Mouse (Mus musculus): ENCODE results near the gene Gm20696.

Gene Gm20696

DNA sequence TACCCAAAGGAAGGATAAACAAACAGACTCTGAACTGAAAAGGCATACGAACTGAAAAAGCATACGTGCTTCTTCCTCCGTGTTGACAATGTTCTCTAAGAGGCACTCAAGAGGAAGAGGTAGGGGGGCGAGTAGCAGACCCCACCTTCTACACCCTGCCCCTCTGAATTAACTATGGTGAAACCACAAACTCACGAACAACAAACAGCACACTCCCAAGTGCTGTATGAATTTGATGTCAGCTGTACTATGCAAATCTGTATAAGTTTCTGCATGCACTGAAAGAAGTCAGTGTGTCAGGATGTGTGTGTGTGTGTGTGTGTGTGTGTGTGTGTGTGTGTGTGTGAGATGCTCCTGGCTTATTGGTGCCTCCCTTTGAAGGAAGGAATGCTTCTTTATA, 271.8 kb downstream of the Gm20696 start:
- no peak for DNase-seq (ENCODE audit: low spot score in 2 of 2)

DNA sequence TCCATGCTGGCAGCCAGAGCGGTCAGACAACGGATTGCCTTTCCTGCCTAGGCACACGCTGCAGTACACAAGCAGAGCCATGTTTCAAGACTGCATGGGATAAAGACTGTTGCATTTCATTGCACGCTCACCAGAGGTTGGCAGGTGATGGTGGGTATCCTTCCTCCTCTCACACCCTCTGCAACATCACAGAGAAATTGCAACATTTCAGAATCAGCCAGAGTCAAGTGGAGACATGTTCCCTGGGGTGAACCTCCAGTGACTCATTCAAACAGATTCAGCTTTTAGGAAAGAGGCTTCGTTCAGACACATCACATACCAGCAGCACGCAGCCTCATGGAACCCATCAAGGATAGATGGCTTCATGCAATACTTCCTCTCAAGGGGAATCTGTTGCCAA, 274.1 kb downstream of the Gm20696 start:
- no peak for DNase-seq (ENCODE audit: low spot score in 2 of 2)

DNA sequence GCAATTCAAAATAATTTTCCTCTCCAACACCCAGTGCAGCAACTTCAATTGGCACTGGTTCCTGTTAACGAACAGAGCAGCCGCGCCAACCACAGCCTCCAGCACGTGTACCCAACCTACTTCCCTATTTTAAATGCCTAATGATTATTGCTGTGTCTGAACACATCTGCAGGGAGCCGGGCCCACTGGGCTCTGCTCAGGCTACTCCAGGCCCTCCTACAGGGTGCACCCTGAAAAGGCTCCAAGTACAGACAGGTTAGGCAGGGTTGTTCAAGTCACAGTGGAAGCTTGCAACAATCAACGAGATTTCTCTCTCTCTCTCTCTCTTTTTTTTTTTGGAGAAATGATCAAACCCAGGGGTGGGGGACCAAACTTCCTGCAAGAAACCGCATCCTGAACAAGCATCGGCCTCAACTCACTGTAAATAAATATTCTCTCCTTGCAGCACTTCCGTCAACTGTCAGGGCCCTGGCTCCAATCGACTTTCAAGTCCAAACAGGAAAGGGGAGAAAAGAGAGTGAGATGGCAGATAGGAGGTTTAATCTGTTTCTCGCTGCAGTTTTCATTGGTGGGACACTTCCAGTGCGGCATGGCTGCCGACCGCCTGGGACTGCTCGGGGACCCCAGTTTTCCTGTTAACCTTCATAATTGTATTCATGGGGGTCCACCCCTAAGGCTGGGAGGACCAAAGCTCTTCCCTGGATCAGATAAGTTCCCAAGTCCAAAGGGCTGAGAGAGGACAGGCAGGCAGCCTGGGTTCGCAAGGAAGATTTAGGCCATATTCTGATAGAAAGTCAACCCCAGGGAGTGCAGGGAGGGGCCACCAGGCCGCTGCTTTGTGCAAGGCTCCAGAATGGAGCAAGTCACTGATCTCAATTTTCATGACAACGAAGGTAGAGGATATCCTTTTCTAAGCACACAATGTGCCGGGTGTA, 277.6 kb downstream of the Gm20696 start:
- DNase-seq (ENCODE audit: low spot score in 2 of 2): no peak

DNA sequence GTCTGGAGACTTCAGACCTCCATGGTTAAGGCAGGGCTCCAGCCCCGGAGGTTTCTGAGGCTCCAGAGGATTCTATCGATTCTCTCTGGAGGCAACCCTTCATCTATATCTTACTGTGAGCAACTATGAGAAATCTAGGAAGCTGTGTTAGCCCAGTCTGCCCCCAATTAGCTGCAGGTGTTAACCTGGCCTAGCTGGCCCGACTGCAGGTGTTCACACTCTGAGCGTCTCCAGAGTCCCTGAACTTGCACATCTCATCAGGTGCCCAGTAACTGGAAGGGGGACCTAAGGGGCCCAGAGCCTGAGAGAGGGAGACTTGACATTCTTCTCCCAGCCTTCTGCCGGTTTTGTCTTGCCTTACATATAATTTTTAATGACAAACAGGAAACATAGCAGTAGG, 278.6 kb downstream of the Gm20696 start:
- DNase-seq (ENCODE audit: low spot score in 2 of 2): no peak

DNA sequence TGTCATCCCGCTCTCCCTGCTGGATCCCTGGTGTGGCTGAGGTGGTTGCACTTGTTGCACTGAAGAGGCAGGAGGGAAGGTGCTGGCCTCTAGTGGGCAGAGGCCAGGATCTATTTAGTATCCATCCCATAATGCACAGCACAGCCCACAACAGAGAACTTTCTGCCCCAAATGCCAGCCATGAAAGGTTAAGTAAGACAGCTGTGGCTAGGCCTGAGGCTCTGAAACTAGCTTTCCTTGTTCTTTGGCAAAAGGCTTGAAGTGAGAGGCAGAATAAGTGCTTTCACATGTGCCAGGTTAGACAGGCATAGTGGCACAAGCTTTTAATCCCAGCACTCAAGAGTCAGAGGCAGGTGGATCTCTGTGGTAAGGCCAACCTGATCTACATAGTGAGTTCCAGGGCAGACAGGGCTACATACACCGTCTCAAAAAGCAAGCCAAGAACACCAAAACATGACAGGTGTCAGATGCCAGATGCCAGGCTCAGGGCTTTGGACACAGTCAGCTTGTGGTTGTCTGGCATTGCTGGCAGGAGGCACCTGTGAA, 281.5 kb downstream of the Gm20696 start:
- DNase-seq (ENCODE audit: low spot score in 2 of 2): no peak

DNA sequence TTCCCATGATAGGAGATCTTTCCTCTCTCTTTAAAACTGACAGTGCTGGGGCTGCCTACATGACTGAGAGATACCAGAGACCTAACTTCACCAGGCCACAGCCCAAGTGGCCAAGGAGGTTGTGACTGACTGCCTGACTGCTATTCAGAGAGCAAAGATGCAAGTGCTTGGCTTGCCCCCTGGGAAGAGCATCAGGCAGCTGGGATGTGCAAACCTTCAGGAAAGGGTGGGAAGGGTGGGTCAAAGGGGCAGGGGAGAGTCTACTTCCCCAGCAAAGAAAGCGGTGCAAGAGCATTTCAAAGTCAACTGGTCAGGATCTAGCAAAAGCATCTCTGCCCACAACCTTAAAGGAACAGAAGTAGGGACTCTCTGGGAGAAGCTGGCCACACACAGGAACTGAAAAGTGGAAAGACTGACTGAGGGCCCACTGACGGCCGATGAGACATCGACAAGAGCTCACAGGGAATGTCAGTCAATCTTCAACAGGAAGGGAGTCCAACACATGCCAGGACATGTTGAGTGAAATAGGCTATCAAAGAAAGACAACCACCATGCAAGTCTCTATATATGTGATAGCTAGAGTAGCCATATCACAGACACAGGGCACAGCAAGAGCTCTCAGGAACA, 282.6 kb downstream of the Gm20696 start:
- no peak for DNase-seq (ENCODE audit: low spot score in 2 of 2)

DNA sequence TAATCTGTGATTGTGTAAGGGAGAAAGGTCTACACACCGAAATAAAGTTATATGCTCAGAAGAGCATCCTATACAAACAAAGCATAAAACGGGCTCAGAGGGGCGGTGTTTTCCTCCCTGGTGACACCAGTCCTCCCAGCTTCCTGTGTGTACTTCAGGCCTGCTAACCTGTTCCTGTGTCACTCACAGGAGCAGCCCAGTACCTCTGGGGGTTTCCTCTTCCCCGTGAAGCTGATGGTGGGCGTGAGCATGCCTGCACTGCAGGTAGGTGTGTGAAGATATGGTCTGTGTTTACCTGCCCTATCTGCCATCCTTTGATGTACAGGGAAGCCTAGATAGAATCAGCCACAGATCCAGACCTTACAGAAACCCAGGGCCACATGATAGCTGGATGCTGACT, 286.5 kb downstream of the Gm20696 start:
- no peak for DNase-seq (ENCODE audit: low spot score in 2 of 2)

DNA sequence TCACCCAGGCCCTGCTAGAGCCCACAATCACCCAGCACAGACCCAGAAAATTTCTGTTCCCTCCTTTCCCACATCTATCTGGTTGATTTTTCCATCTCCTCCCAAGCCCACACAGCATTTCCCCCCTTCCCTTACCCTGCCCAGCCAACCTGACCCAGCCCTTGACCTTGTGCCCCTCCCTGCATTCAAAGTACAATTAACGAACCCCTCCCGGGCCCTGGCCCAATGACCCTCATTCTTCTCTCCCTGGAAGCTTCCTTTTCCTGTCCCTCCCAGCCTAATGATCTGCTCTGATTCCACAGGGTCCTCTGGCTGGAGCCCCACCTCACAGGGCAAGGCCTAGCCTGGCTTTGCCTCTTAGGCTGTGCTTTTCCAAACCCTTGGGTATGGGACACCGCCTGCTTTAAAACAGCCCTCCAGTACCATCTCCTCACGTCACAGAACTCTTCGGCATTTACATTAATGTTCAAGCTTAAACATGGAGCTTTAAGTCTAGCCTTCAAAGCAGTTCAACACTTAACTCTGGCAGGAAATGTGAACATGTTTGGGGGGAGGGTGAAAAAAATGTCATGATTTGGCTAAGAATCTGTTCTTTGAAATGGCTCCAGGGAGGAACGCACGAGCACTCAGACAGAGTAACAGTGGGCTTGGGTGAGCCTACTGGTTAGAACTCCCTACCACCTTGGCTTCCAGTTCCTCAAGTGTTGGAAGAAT, 287.4 kb downstream of the Gm20696 start:
- DNase-seq (ENCODE audit: low spot score in 2 of 2): no peak

DNA sequence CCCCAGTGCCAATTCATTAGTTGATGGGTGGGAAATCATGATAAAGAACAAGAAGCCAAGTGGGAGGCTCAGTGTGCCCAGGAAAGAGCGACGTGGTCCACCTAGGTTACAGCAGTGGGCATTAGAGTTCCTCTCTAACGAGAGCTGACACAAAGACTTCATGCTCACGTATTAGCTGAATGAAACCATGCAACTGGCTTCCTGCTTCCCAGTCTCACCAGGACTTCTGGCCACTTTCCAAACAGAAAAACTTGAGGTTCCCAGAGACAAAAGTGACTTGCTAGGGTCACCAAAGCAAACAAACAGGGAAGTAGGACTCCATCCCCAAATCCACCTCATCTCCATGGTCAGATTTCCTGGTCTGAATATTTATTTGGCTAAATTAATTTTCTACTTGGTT, 288.9 kb downstream of the Gm20696 start:
- no peak for DNase-seq (ENCODE audit: low spot score in 2 of 2)

DNA sequence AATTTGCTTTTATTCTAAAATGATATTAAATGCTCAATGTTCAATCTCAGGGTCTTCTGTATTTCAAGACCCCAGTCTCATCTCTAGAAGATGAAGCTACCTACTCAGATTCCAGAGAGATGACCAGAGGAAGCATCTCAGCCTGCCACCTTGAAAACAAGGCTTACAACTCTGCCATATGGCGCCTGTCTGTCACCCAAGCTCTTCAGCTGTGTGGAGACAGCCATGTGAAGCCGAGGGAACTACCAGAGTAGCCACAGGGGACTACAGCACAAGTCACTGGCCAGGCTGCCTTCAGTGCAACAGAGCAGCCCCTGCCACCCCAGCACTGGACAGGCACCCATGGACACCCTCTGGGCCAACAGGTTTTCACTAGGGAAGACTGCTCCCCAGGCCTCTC, 289.5 kb downstream of the Gm20696 start:
- DNase-seq (ENCODE audit: low spot score in 2 of 2): no peak

DNA sequence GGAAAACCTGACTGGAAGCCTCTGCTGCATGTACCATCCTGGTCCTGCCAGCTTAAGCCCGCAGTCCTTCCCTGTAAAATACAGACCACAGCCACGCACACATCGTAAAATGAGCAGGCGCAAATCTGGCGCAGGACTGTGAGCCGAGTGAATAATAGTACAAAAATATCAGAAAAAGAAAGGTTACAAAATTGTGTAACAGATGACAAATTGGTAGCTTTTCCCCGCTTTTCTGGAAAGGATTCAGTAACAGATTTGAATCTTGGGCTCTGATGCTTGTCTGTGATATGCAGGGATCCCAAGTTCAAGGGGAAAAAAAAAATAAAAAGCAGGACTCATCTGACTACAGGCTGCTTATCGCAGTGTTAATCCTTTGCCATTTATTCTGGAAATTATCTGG, 289.9 kb downstream of the Gm20696 start:
- DNase-seq (ENCODE audit: low spot score in 2 of 2): no peak

DNA sequence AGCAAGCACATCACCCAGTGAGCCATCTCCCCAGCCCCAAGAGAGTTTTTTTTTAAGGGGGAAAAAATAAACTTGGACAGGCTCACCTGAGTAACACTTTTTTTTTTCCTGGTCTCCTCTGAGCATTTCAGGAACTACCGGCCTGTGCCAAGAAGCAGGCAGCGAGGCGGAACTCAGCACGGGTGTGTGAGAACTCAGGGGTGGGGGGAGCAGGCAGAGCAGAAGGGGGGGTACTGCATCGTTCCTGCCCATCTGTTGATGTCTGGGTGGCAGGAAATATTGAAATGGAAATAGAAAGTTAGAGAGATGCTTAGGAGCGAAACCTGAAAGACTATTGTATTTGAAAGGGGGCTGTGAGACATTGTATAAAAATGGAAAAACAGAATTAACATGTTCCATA, 290.7 kb downstream of the Gm20696 start:
- DNase-seq (ENCODE audit: low spot score in 2 of 2): no peak

DNA sequence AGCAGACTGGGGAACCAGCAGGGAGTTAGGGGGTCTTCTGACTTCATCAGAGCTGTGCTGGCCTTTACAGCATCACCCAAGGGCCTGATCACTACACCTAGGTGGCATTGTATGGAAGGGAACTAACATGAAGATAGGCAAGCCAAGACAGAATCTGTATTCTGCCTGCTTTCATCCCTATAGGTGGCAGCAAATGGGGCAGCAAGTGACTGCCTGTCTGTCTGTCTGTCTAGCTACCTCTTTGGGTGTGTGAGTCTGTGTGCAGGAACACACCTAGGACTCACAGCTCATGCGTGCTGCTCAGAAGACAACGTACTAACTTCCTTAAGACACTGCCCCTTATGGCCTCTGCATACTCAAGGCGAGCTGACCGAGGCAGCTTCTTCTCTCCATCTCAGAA, 291.2 kb downstream of the Gm20696 start:
- DNase-seq (ENCODE audit: low spot score in 2 of 2): no peak

DNA sequence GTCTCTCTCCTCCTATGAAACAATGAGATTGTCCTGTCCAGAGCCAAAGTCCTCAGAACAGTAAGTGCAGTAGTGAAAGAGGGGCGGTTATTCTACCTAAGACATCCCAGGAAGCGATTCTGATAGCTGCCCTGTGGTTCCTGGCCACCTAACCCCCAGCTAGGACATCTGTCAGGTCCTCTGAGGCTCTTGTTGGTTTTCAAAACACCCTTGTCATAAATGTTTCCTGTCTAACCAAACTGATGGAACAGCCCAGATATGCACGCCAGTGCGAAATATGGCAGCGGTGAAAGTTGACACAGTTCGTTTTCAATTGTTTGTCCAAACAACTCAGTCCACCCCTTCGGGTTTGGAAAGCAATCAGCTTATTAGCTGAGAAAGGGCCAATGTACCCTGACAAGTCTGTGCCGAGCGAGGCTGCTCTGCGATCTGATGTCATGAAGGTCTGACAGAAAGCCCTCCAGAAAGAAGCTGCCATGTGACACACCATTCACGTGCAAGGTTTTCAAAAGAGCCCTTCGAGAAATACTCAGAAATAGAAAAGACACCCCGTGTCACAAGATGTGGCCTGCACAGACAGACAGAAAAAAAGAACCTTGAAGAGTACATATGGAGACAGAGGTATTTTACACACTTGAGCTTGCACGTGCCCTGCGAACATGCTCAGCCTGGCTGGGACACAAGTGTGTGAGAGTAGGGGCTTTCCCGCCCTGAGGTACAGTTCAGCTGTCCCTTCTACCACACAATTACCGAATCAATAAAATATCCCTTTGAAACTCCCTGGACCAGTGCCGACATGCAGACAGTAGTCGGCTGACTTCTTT, 291.9 kb downstream of the Gm20696 start:
- DNase-seq (ENCODE audit: low spot score in 2 of 2): no peak

DNA sequence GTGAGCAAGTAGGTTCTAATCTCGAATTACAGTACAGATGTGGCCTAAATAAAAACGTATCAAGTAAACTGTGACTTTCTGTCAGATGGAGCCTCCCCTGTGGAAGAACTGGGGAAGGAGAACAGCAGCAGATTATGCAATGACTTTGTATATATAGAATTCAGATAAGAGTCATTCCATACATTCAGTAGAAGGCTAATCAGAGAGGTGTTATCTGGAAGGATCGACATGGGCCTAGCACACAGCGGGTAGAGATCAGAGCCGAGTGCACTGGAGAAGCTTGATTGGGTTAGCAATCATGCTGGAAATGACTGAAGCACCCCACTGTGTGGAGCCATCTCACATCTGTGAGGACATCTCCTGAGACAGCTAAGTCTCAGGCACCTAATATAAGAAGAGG, 294.2 kb downstream of the Gm20696 start:
- DNase-seq (ENCODE audit: low spot score in 2 of 2): no peak

DNA sequence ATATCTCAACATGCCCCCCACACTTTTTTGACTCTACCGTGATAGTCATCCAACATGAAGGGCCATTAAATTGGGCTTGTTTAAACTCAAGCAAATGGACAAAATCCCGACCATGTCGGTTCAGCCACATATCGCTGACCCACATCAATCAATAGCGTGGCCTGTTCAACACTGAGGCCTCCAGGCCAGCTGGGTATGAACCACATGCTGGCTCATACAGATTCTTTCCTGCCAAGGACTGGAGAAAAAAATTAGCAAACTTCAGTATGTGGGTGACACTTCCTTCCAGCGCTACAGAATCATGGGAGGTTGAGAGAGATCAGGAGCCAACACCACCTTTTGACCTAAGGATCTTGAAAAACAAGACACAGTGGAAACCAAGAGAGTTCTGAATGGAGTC, 294.6 kb downstream of the Gm20696 start:
- no peak for DNase-seq (ENCODE audit: low spot score in 2 of 2)

DNA sequence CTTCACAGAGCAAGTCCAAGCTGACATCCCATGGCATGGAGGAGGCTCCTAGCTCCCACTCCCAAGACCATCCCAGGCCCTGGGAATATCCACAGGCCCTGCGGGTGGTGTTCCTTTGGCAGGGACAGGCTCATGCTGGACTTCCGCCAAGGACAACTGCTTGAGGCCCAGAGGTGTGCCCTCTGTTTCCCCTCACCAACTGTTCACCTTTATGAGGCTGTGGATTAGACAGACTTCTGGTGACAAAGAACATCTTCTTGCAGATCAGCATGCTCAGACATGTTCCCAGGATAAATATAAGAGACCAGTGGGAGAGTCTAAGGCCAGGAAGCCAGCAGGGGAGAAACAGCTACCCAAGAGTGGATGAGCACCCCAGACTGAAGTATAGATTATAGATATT, 296.7 kb downstream of the Gm20696 start:
- no peak for DNase-seq (ENCODE audit: low spot score in 2 of 2)

DNA sequence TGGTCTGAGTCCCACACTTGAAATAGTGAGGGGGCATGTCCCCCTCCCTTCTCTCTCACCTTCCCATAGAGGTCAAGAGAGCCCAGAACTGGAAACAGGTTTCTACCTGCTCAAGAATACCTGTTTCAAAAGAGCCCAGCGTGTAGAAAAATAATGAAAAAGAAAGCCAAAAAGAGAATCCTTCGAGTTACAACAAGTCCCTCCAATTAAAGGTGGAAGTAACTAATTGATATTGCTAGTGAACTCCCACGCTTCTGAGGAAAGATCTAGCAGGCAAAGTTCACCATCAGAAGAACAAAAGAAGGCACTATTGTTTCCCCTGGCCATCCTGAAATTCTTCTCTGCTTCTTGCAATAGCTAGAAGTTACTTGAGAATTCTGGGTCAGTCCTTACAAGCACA, 297.4 kb downstream of the Gm20696 start:
- no peak for DNase-seq (ENCODE audit: low spot score in 2 of 2)

DNA sequence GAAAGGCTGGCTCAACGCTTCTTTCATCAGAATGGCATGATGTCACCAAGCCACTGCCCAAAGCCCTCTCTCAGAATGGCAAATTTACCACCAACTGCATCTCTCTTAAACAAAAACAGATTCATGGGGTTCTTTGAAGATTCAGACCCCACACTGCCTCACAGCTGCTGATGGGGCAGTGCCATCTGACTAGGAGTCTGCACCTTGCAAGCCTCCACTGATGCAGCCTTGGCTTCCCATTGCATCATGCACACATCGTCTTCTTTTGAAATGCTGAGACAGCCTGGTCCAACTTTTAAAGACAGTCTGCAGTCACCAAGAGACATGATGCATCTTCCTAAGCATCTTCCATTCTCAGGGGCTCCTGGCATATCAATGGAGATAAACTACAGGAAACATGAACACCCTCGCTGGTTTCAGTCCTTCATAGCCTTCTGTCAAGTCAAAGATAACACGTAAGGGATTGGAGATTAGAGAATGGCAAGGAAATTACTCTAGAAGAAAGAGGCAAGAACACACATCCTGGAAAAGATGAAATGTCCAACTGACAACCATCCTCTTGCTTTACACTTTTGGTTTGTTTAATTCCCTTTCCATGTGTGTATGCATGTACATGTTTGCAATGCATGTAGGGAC, 298.4 kb downstream of the Gm20696 start:
- DNase-seq (ENCODE audit: low spot score in 2 of 2): no peak

DNA sequence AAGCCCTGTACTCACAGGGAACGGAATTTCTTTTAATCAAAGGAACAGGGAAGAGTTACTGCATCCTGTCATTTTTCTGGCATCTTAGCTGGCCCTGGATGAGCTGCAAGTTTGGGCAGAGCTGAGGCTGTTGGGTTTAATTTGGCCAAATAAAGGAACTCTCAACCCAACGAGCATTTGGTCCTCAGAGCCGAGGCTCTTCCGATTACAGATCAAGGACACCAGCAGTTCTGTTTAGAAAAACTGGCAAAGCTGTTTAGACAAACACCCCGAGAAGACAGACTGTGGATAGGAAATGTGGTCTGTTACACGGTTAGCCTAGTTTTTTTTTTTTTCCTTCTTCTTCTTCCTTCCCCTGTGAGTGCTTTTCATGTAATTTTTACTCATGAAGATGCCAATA, 302.1 kb downstream of the Gm20696 start:
- DNase-seq (ENCODE audit: low spot score in 2 of 2): no peak

DNA sequence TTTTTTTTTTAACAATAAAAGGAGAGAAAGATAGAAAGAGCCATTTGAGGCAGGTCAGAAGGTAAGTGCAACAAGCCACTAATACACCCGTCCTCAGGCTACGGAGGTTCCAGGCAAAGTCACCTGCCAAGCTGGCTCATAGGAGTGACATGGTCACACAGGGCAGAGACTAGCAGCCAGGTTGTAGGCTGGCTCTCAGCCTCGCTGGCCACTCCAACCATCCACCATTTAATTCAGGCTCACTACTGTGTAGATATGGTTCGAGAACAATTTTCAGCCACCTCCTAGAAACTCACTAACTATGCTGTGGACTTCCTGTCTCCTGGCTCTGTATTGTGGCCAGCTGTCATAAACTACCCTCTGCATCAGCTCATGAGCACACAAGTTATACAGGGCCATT, 306.0 kb downstream of the Gm20696 start:
- no peak for DNase-seq (ENCODE audit: low spot score in 2 of 2)
